Mouse (Mus musculus) liver, embryonic 13.5 days (tissue): ENCODE results near the gene Poln. TPM values are rescaled to one million over a fixed set of nuclear protein-coding genes. Genes with fewer than 3 reads are reported as not detected.

ENCODE experiments used
- ATAC-seq: fragments of 200-750 bp; cut with Nextera tagmentation; 2 replicates; pipeline ENCODE4 v1.8.0; 2017; ENCODE audit warnings: low read depth, mild to moderate bottlenecking, moderate number of reproducible peaks, moderate library complexity
- DNase-seq: peaks from one replicate; pipeline ENCODE4 v3.0.0; 2022
- H3K27ac ChIP-seq: fragments of 300-500 bp; sonication (generic); 2 replicates; pipeline ENCODE4 v1.5.1; 2015; ENCODE audit warnings: moderate library complexity, mild to moderate bottlenecking, inconsistent platforms
- H3K27me3 ChIP-seq: fragments of 300-500 bp; sonication (generic); 2 replicates; pipeline ENCODE4 v1.6.1; 2015; ENCODE audit warnings: mild to moderate bottlenecking, inconsistent platforms
- H3K36me3 ChIP-seq: fragments of 300-500 bp; sonication (generic); 2 replicates; pipeline ENCODE4 v1.6.1; 2015; ENCODE audit warnings: mild to moderate bottlenecking, inconsistent platforms
- H3K4me1 ChIP-seq: fragments of 300-500 bp; sonication (generic); replicated peaks from 2 replicates; pipeline ENCODE4 v1.6.1; 2015; ENCODE audit warnings: inconsistent platforms
- H3K4me2 ChIP-seq: fragments of 300-500 bp; sonication (generic); 2 replicates; pipeline ENCODE4 v1.6.1; 2015; ENCODE audit warnings: inconsistent platforms, mild to moderate bottlenecking, moderate library complexity
- H3K4me3 ChIP-seq: fragments of 300-500 bp; sonication (generic); replicated peaks from 2 replicates; pipeline ENCODE4 v1.5.1; 2015; ENCODE audit warnings: mild to moderate bottlenecking, inconsistent platforms
- H3K9ac ChIP-seq: fragments of 300-500 bp; sonication (generic); 2 replicates; pipeline ENCODE4 v1.6.1; 2015; ENCODE audit warnings: mild to moderate bottlenecking, inconsistent platforms
- H3K9me3 ChIP-seq: fragments of 300-500 bp; sonication (generic); replicated peaks from 2 replicates; pipeline ENCODE4 v1.6.1; 2016; ENCODE audit warnings: inconsistent platforms
- WGBS: fragments of 180-500 bp; shearing (Covaris S2); methylation state at CpG from one replicate; pipeline ENCODE4 v1.1.7; 2015; ENCODE audit not compliant: insufficient replicate concordance; 5-methylcytosine and 5-hydroxymethylcytosine counted together
- polyA plus RNA-seq: library from polyadenylated mRNA; unstranded; fragments of >200 nt; fragmentation: Nextera tagmentation; extraction: Ambion mirVana; gene quantifications from 2 replicates; pipeline ENCODE4 v1.2.1, GENCODE M21; 2015

The Poln gene
- polyA plus RNA-seq, 1 experiment from 2014 or later, result 0.97 TPM

DNA sequence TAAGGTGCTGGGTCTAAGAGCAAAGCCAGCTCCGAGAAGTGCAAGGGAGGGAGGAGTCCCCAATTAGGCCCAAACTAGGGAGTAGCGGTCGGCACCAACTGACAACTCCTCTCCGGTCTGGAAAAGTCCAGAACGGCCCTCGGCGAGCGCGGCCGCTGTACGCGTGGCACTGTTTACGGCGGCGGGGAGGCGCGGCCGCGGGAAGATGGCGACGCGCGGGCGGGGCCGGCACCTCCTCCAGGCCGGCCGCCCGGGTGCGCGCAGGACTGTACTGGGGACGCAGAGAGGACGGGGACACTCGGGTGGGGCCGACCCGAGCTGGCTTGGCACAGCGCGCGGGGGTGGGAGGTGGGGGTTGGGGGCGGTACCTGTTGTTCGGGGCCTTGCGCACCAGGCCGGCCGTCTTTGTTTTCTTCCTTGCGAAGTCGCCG lies 17.7 kb upstream of the Poln start:
- Histone ChIP-seq H3K4me1 (peaks cover 47% of the 10 kb centered on the region), H3K9ac (peak overlapping the region; percentile 80), H3K27me3 (no peaks in the 10 kb centered on the region), H3K9me3 (no peaks in the 10 kb centered on the region), H3K4me3 (peak overlapping the region; percentile 77), H3K27ac (peak overlapping the region; percentile 84), H3K4me2 (peak overlapping the region; percentile 100), H3K36me3 (no peaks in the 10 kb centered on the region)
- WGBS, result 2% methylated on average over 44 of the region's 46 CpGs
- ATAC-seq (no peak), DNase-seq (peak; percentile 46)

DNA sequence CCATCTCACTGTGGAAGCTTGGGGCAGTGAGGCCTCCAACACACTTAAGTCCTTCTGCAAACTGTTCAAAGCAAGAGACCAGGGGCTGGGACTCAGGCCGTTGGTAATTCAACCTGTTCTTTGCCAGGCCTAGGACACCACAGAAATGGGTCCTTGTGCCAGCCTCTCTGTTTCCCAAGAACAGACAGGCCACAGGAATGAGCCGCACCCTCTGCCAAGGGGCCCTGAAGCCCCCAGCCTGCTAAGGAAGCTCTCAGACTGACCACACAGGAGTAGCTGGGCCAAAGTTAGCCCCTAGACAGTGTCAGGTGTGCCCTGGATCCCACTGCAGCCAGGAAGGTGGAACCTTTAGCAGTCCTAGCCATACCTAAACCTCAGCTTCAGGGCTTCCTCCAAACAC lies 17.1 kb upstream of the Poln start:
- Histone ChIP-seq H3K36me3 (no peaks in the 10 kb centered on the region), H3K4me2 (peak overlapping the region; percentile 100), H3K27ac (no peak overlapping the region), H3K4me3 (peak overlapping the region; percentile 77), H3K9ac (peak overlapping the region; percentile 80), H3K4me1 (peaks cover 47% of the 10 kb centered on the region), H3K9me3 (no peaks in the 10 kb centered on the region), H3K27me3 (no peaks in the 10 kb centered on the region)
- ATAC-seq (no peak), DNase-seq (no peak)
- WGBS, result 68% methylated on average over 2 of the region's 2 CpGs

DNA sequence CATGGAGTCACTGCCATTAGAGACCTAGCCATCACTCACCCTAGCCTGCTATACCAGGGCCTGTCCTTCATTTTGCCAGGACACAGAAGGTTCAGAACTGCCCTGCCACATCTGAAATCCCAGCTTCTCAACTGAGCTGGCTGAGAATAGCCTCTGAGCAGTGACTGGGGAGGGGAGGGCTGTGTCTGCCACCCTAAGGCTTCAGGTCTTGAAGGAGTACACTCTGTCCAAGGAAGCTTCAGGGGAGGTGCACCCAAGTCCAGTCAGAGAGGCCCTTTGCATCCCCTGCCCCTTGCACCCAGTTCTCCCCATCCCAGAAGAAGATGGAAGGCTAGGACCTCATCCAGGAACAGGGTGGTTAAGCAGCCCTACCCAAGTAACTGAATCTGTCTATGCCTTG lies 16.5 kb upstream of the Poln start:
- Histone ChIP-seq H3K4me3 (no peak overlapping the region), H3K27me3 (no peaks in the 10 kb centered on the region), H3K9me3 (no peaks in the 10 kb centered on the region), H3K4me2 (peak overlapping the region; percentile 100), H3K36me3 (no peaks in the 10 kb centered on the region), H3K27ac (no peak overlapping the region), H3K9ac (no peak overlapping the region), H3K4me1 (peaks cover 47% of the 10 kb centered on the region)
- ATAC-seq, result no peak
- DNase-seq, result no peak

DNA sequence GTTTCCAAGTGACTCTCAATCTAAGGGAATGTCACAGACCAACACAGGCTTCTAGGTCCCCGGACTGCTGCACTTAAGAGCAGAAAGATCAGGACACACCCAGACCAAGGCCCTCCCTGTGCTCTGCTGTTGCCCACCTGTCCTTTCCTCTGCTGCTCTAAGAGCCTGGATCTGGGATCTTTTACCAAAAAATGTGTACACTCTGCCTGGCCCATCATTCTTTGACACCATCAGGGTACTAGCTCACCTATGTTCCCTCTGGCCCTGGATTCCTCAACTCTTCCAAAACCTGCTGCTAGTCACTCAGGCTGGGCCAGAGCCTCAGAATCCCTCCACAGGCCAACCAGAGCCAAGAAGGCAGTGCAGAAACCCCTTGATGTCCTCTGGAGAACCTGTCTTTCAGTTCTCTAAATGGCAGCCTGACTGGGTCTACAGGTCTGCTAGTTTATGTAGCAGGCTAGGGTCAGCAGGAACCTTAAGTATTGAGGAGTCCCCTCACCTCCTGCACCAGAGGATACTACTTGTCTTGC lies 15.9 kb upstream of the Poln start:
- 73% methylated on average over 1 of the region's 1 CpGs for WGBS
- Histone ChIP-seq H3K4me1 (peaks cover 43% of the 10 kb centered on the region), H3K36me3 (no peaks in the 10 kb centered on the region), H3K9me3 (no peaks in the 10 kb centered on the region), H3K9ac (no peak overlapping the region), H3K4me3 (no peak overlapping the region), H3K27ac (no peak overlapping the region), H3K27me3 (no peaks in the 10 kb centered on the region), H3K4me2 (no peak overlapping the region)
- DNase-seq (no peak), ATAC-seq (no peak)

DNA sequence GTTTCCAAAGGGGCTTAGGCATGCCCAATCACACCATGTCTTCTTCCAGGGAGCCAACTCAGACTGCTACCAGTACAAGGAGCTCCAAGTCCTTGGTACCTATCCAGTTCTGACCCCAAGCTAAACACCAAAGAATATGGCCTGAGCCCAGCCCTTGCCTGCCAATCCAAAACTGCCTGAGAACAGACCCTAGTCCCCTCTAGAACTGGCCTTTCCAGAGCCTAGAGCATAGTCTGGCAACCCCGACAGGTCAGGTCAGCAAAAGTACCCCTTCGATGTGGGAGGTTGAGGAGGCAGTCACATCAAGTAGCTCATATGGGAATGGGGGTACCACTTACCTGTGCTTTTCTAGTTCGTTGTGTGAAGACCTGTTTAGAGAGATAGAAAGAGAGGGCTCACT lies 14.7 kb upstream of the Poln start:
- no peaks in the 10 kb centered on the region for H3K36me3 ChIP-seq
- no peak overlapping the region for H3K27ac ChIP-seq
- 65% methylated on average over 3 of the region's 3 CpGs for WGBS
- H3K9ac ChIP-seq, result no peak overlapping the region
- no peak overlapping the region for H3K4me3 ChIP-seq
- no peak overlapping the region for H3K4me2 ChIP-seq
- ATAC-seq (no peak), DNase-seq (no peak)
- no peaks in the 10 kb centered on the region for H3K27me3 ChIP-seq
- no peaks in the 10 kb centered on the region for H3K9me3 ChIP-seq
- peaks cover 33% of the 10 kb centered on the region for H3K4me1 ChIP-seq

DNA sequence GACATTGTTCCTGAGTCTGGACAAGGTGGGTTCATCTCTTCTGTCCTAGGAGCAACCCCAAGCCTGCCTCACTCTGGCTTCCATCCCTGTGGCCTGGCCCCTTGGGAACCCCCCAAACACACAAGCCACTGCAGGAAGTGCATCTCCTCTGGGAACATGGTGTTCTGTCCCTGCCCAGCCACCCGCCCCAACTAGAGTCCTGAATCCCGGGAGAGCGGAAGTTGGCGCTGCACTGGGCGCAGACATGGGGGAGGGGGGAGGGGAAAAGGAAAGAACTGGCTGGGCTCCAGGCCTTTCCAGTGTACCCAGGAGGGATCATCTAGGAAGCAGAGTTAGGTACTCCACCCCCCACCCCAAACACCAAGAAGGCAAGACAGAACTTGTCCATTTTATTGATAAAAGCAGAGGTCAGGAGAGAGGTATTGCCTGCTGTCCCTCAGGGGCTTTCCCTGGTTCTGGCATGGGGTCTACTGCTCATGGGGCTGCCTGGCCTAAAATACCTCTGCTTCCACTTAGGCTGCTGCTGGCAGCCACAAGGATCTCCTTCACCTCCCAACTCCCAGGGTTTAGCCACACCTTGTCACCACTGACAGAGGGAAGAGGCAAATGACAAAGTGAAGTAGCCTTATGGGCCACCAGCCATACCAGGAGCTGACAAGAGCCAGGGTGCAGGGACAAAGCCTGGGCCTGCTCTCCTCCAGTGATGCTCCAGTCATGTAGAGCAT lies 14.1 kb upstream of the Poln start:
- no peaks in the 10 kb centered on the region for H3K9me3 ChIP-seq
- DNase-seq (no peak), ATAC-seq (no peak)
- whole genome bisulfite sequencing, result 67% methylated on average over 5 of the region's 5 CpGs
- H3K9ac ChIP-seq, result no peak overlapping the region
- no peaks in the 10 kb centered on the region for H3K36me3 ChIP-seq
- peaks cover 26% of the 10 kb centered on the region for H3K4me1 ChIP-seq
- no peak overlapping the region for H3K27ac ChIP-seq
- H3K4me2 ChIP-seq, result no peak overlapping the region
- H3K27me3 ChIP-seq, result no peaks in the 10 kb centered on the region
- no peak overlapping the region for H3K4me3 ChIP-seq

DNA sequence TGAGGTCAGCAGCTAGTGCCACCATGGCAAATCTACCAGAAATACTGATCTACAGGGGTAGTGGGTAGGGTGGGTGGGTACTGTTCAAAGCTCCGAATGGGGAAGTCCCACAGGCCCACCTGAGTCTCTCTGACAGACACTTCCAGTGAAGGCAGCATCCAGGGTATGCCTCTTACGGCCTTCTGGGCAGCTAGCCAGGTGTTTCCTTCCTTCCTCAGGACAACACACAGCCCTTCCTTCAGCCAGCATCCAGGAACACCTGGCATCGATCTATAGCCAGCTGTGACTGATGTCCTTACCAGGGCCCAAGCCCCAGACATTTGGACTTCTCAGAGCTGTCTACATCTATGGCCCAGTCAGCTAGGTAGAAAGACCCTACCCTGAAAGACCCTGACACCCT lies 13.2 kb upstream of the Poln start:
- H3K9ac ChIP-seq, result no peak overlapping the region
- H3K36me3 ChIP-seq, result peaks cover under 1% of the 10 kb centered on the region
- no peak overlapping the region for H3K4me2 ChIP-seq
- DNase-seq, result no peak
- H3K27me3 ChIP-seq, result no peaks in the 10 kb centered on the region
- H3K4me3 ChIP-seq, result no peak overlapping the region
- 55% methylated on average over 3 of the region's 3 CpGs for WGBS
- no peak overlapping the region for H3K27ac ChIP-seq
- no peak for ATAC-seq
- no peaks in the 10 kb centered on the region for H3K9me3 ChIP-seq
- peaks cover 22% of the 10 kb centered on the region for H3K4me1 ChIP-seq

DNA sequence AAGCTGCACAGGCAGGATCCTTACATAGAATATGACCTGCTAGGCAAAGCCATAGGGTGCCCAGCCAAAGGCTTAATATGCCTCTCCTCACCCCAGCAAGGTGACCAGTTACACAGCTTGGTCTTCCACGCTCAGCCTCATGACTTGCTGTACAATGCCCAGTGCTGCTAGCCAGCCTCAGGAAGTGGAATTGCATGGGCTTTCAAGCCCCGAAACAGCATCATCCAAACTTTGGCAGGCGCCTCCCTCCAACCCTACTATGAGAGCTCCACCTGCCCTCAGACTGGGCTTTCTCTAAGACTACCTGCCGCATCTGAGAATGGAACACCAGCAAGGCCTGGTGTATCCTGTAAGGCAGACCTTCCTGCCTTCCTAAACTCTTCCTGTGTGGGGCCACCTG lies 8.6 kb upstream of the Poln start:
- H3K9me3 ChIP-seq, result no peaks in the 10 kb centered on the region
- H3K9ac ChIP-seq, result no peak overlapping the region
- ATAC-seq, result no peak
- 69% methylated on average over 4 of the region's 4 CpGs for WGBS
- peaks cover 9% of the 10 kb centered on the region for H3K36me3 ChIP-seq
- no peak overlapping the region for H3K27ac ChIP-seq
- no peak overlapping the region for H3K4me2 ChIP-seq
- no peaks in the 10 kb centered on the region for H3K27me3 ChIP-seq
- H3K4me3 ChIP-seq, result no peak overlapping the region
- no peak for DNase-seq
- H3K4me1 ChIP-seq, result peaks cover 4% of the 10 kb centered on the region; the same call in 1 of the 2 replicates

- Histone ChIP-seq H3K9ac (no peak overlapping the region), H3K9me3 (no peaks in the 10 kb centered on the region), H3K4me1 (peaks cover 4% of the 10 kb centered on the region; the same call in 1 of the 2 replicates), H3K27ac (no peak overlapping the region), H3K4me2 (no peak overlapping the region), H3K27me3 (no peaks in the 10 kb centered on the region), H3K36me3 (peaks cover 9% of the 10 kb centered on the region), H3K4me3 (no peak overlapping the region)
- no peak for DNase-seq
- WGBS, result 79% methylated on average over 2 of the region's 2 CpGs
- ATAC-seq, result no peak
Measured at GRCm38 (mm10) chr5:34177091-34177490, 7.8 kb upstream of the Poln start.

- H3K27me3 ChIP-seq, result no peaks in the 10 kb centered on the region
- H3K27ac ChIP-seq, result no peak overlapping the region
- no peak overlapping the region for H3K9ac ChIP-seq
- no peak overlapping the region for H3K4me2 ChIP-seq
- H3K4me1 ChIP-seq, result peaks cover 4% of the 10 kb centered on the region; the same call in 1 of the 2 replicates
- H3K36me3 ChIP-seq, result peaks cover 9% of the 10 kb centered on the region
- 76% methylated on average over 10 of the region's 10 CpGs for WGBS
- no peak overlapping the region for H3K4me3 ChIP-seq
- ATAC-seq (no peak), DNase-seq (no peak)
- H3K9me3 ChIP-seq, result no peaks in the 10 kb centered on the region
Measured at GRCm38 (mm10) chr5:34176691-34177090, 7.4 kb upstream of the Poln start.

- H3K36me3 ChIP-seq, result peaks cover 9% of the 10 kb centered on the region
- no peak overlapping the region for H3K27ac ChIP-seq
- H3K27me3 ChIP-seq, result no peaks in the 10 kb centered on the region
- ATAC-seq, result no peak
- H3K4me3 ChIP-seq, result no peak overlapping the region
- no peak overlapping the region for H3K4me2 ChIP-seq
- WGBS, result 54% methylated on average over 5 of the region's 5 CpGs
- no peak overlapping the region for H3K9ac ChIP-seq
- H3K4me1 ChIP-seq, result peaks cover 11% of the 10 kb centered on the region
- no peaks in the 10 kb centered on the region for H3K9me3 ChIP-seq
- DNase-seq, result no peak
Measured at GRCm38 (mm10) chr5:34175403-34175694, 6.1 kb upstream of the Poln start.
